Mouse (Mus musculus) hematopoietic stem cell, adult 5-6 weeks (primary cell): ENCODE results near the gene Ccdc194. TPM values are rescaled to one million over a fixed set of nuclear protein-coding genes. Genes with fewer than 3 reads are reported as not detected.

Experiments
- ATAC-seq, 2 experiments: fragments of 125-278 bp in 1 of 2; replicated peaks in 1 of 2; 2 replicates each; pipeline ENCODE4 v1.8.0; 2016 to 2017; ENCODE audit warnings: inconsistent platforms in 2 of 2, mild to moderate bottlenecking in 2 of 2, moderate number of reproducible peaks in 2 of 2, low read depth in 1 of 2, moderate TSS enrichment in 1 of 2; ENCODE audit not compliant: low FRiP score in 2 of 2, poor library complexity in 2 of 2, severe bottlenecking in 2 of 2, insufficient read depth in 1 of 2, low TSS enrichment in 1 of 2
- total RNA-seq: library from RNA; stranded (forward); fragments of 172-1452, 232-1000 nt; gene quantifications from 2 replicates; pipeline ENCODE4 v1.2.3, GENCODE M21; 2017

Ccdc194 gene
- total RNA-seq, 1 experiment from 2014 or later, result not detected

GRCm38 (mm10) chr8:71496481-71496880 is 29.0 kb downstream of the Ccdc194 start:
- no peak for ATAC-seq

- no peak for ATAC-seq
These were observed 29.7 kb downstream of the Ccdc194 start for GRCm38 (mm10) chr8:71495811-71496210.

- peak; percentile 79 to 82; a peak in 3 of 4 replicates for ATAC-seq
These were observed 30.5 kb downstream of the Ccdc194 start for GRCm38 (mm10) chr8:71495039-71495438.

GRCm38 (mm10) chr8:71488454-71488853 is 37.1 kb downstream of the Ccdc194 start:
- ATAC-seq, result peak; percentile 82 to 83

GRCm38 (mm10) chr8:71487691-71488445 is 37.6 kb downstream of the Ccdc194 start, which contains the start of gene Gtpbp3:
TSS of gene Gtpbp3 (plus strand) at chr8:71488103.
- peak in 1 of 2 experiments; percentile 46; a peak in 2 of 4 replicates for ATAC-seq

- ATAC-seq, result no peak
These were observed 39.4 kb downstream of the Ccdc194 start for GRCm38 (mm10) chr8:71486136-71486529.

- peak; percentile 46 to 58; a peak in 3 of 4 replicates for ATAC-seq
These were observed 40.1 kb downstream of the Ccdc194 start, which contains the start of gene Ano8 for GRCm38 (mm10) chr8:71485142-71486135. TSS of gene Ano8 (minus strand) at chr8:71485963.

GRCm38 (mm10) chr8:71484736-71485135 is 40.8 kb downstream of the Ccdc194 start:
- ATAC-seq, result no peak

- ATAC-seq, result no peak
These were observed 41.6 kb downstream of the Ccdc194 start for GRCm38 (mm10) chr8:71483932-71484331.

GRCm38 (mm10) chr8:71478943-71479342 is 46.6 kb downstream of the Ccdc194 start:
- ATAC-seq, result no peak

- no peak for ATAC-seq
These were observed 48.2 kb downstream of the Ccdc194 start for GRCm38 (mm10) chr8:71477196-71477845.

GRCm38 (mm10) chr8:71476099-71476940 is 49.2 kb downstream of the Ccdc194 start:
- ATAC-seq, result peak; percentile 35 to 52; a peak in 2 of 4 replicates

GRCm38 (mm10) chr8:71475702-71476075 is 49.8 kb downstream of the Ccdc194 start:
- no peak for ATAC-seq

- no peak for ATAC-seq
These were observed 50.5 kb downstream of the Ccdc194 start for GRCm38 (mm10) chr8:71474785-71475701.

- ATAC-seq, result no peak
These were observed 51.2 kb downstream of the Ccdc194 start for GRCm38 (mm10) chr8:71474344-71474743.
